Mouse (Mus musculus) brain, embryonic 14.5 days (tissue): Measurements from ENCODE around the gene Akap7.

ENCODE experiments used
- CTCF ChIP-seq: fragments of 200-500 bp; IDR thresholded peaks from 2 replicates; pipeline ENCODE4 v1.5.1; 2012; ENCODE audit warnings: inconsistent platforms, mild to moderate bottlenecking, moderate library complexity, borderline replicate concordance; ENCODE audit not compliant: insufficient read depth, insufficient read length; ENCODE audit errors: extremely low read depth
- POLR2A ChIP-seq: fragments of 200-500 bp; IDR thresholded peaks from 2 replicates; pipeline ENCODE4 v1.6.1; 2012; ENCODE audit warnings: mild to moderate bottlenecking, inconsistent platforms, borderline replicate concordance; ENCODE audit not compliant: poor library complexity, insufficient read depth, insufficient read length, severe bottlenecking; ENCODE audit errors: extremely low read depth

- TF ChIP-seq CTCF: no peak
- no peak for TF ChIP-seq POLR2A
These were observed 54.7 kb downstream of the Akap7 start for GRCm38 (mm10) chr10:25253006-25253405.
